Mouse (Mus musculus) hindbrain, embryonic 12.5 days (tissue): Measurements from ENCODE around the gene Gm10644. TPM values are rescaled to one million over a fixed set of nuclear protein-coding genes. Genes with fewer than 3 reads are reported as not detected.
A peak's percentile ranks its signal among the peaks of the same experiment; 100 is the strongest.

Experiments
- ATAC-seq: fragments of 200-750 bp; cut with Nextera tagmentation; 2 replicates; pipeline ENCODE4 v1.8.0; 2017; ENCODE audit warnings: moderate TSS enrichment; ENCODE audit not compliant: low FRiP score
- H3K27ac ChIP-seq: fragments of 300-500 bp; sonication (generic); 2 replicates; pipeline ENCODE4 v1.5.1; 2016; ENCODE audit warnings: mild to moderate bottlenecking
- H3K27me3 ChIP-seq: fragments of 300-500 bp; sonication (generic); 2 replicates; pipeline ENCODE4 v1.6.1; 2016; ENCODE audit warnings: mild to moderate bottlenecking
- H3K36me3 ChIP-seq: fragments of 300-500 bp; sonication (generic); 2 replicates; pipeline ENCODE4 v1.6.1; 2016; ENCODE audit warnings: mild to moderate bottlenecking
- H3K4me1 ChIP-seq: fragments of 300-500 bp; sonication (generic); 2 replicates; pipeline ENCODE4 v1.6.1; 2016
- H3K4me2 ChIP-seq: fragments of 300-500 bp; sonication (generic); replicated peaks from 2 replicates; pipeline ENCODE4 v1.6.1; 2016; ENCODE audit warnings: mild to moderate bottlenecking
- H3K4me3 ChIP-seq: fragments of 300-500 bp; sonication (generic); 2 replicates; pipeline ENCODE4 v1.5.1; 2016; ENCODE audit warnings: mild to moderate bottlenecking
- H3K9ac ChIP-seq: fragments of 300-500 bp; sonication (generic); 2 replicates; pipeline ENCODE4 v1.6.1; 2016; ENCODE audit warnings: mild to moderate bottlenecking, moderate library complexity
- H3K9me3 ChIP-seq: fragments of 300-500 bp; sonication (generic); replicated peaks from 2 replicates; pipeline ENCODE4 v1.6.1; 2016; ENCODE audit warnings: mild to moderate bottlenecking
- WGBS: fragments of 180-500 bp; shearing (Covaris S2); methylation state at CpG from one replicate; pipeline ENCODE4 v1.1.7; 2016; 5-methylcytosine and 5-hydroxymethylcytosine counted together
- microRNA-seq: library from miRNA; unstranded; fragments of <30 nt; microRNA quantifications from one replicate; pipeline ENCODE4, GENCODE M21; 2017
- polyA plus RNA-seq: library from polyadenylated mRNA; unstranded; fragments of >200 nt; fragmentation: Nextera tagmentation; extraction: Ambion mirVana; gene quantifications from 2 replicates; pipeline ENCODE4 v1.2.1, GENCODE M21; 2016

Gene Gm10644
- polyA plus RNA-seq, 1 experiment from 2014 or later = 1.0 TPM

DNA sequence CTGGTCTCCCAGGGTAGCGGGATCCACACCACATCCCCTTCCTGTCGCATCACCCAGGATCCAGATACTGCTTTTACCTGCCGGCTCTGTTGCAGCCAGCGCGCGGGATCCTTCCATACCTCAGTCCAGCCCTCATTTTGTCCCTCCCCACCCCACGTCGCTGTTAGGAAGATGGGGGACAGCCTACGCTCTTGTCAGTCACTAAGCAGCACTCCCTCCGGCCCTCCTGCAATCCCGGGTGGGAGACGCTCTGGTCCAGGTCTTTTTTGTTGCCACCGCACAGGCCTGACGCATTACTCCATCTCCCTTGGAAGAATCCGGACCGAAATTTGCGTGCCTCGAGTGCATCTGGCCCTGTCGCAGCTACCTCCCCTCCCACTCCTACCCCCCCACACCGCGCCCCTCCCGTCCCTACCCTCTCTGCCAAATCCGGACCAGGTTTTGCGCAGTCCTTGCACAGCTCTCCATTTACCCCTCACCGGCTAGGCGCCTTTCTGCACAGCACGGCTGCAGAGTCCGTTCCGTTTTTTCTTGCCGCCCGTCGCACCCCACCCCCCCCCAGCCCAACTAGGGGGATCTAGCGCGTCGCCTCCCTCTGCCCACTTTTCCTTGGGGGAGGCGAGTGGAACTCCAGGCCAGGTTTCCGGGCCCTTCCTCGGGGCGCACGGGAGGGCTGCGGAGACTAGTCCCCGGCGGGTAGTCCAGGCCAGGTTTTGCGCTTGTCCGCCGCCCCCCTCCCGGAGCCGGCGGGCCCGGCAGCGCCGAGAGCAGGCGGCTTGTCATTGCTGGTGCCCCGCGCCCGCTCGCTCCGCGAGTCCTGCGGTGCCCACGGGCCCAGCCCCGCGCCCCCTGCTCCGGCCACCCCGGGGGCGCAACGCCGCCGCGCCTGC, 55.4 kb downstream of the Gm10644 start, which contains the start of gene Adgrl1:
Gene Adgrl1 (plus strand): TSS at position 743 of the 890 bp plus-strand sequence.
- peak within 1 kb of the TSS; percentile 77 for H3K4me2 ChIP-seq
- under 1% methylated on average over 70 of the region's 70 CpGs for WGBS
- H3K36me3 ChIP-seq = no peaks in the 10 kb centered on the region
- H3K9me3 ChIP-seq = no peaks in the 10 kb centered on the region
- peaks cover 17% of the 10 kb centered on the region for H3K27me3 ChIP-seq
- peak; percentile 91 for ATAC-seq
- peak within 1 kb of the TSS; percentile 97 for H3K9ac ChIP-seq
- peak within 1 kb of the TSS; percentile 99 for H3K27ac ChIP-seq
- H3K4me3 ChIP-seq = peak within 1 kb of the TSS; percentile 92
- peaks cover 53% of the 10 kb centered on the region for H3K4me1 ChIP-seq

DNA sequence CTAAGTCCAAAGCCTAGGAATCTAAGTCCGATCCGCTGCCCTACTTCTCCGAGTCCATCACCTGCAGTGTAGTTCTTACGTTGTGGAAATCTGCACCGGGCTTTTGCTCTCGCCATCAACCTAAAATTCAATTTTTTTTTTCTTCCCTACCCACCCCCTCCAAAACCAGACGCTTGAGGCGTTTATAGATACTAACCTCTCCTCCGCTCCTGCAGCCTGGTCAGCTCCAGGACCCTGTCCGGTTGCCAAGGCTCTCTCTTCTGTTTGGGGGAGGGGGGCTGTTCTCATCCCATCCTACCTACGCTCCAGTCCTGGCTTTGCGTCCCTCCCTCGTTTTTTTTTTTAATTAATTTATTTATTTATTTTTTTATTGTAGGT, 56.0 kb downstream of the Gm10644 start:
- H3K36me3 ChIP-seq = no peaks in the 10 kb centered on the region
- peaks cover 47% of the 10 kb centered on the region for H3K4me1 ChIP-seq
- 0% methylated on average over 13 of the region's 13 CpGs for WGBS
- H3K9me3 ChIP-seq = no peaks in the 10 kb centered on the region
- peak overlapping the region; percentile 99 for H3K27ac ChIP-seq
- H3K4me2 ChIP-seq = peak overlapping the region; percentile 77
- peak overlapping the region; percentile 97 for H3K9ac ChIP-seq
- no peak for ATAC-seq
- H3K27me3 ChIP-seq = peaks cover 24% of the 10 kb centered on the region
- peak overlapping the region; percentile 92 for H3K4me3 ChIP-seq

DNA sequence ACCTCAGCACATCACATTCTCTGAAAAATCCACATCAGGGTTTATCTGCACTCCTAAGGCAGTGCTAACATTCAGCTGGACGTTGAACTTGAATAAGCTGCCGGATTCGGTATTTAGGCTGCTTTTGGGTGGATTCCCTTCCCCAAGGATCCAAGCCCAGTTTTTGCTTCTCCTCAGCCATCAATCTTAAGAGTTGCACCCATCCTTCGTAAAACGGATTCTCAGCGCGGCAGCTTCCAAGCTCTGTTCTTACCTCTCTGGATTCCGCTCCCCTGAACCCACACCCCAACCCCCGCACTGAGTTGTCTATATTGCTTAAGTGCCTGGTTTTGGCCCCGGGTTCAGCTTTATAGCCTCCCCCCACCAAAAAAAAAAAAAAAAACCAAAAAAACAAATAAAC, 56.5 kb downstream of the Gm10644 start:
- Histone ChIP-seq H3K4me2 (peak overlapping the region; percentile 77), H3K4me3 (peak overlapping the region; percentile 92), H3K9ac (no peak overlapping the region), H3K36me3 (no peaks in the 10 kb centered on the region), H3K9me3 (no peaks in the 10 kb centered on the region), H3K4me1 (peaks cover 42% of the 10 kb centered on the region), H3K27me3 (peaks cover 26% of the 10 kb centered on the region), H3K27ac (peak overlapping the region; percentile 99)
- 4% methylated on average over 10 of the region's 10 CpGs for WGBS
- ATAC-seq = no peak

DNA sequence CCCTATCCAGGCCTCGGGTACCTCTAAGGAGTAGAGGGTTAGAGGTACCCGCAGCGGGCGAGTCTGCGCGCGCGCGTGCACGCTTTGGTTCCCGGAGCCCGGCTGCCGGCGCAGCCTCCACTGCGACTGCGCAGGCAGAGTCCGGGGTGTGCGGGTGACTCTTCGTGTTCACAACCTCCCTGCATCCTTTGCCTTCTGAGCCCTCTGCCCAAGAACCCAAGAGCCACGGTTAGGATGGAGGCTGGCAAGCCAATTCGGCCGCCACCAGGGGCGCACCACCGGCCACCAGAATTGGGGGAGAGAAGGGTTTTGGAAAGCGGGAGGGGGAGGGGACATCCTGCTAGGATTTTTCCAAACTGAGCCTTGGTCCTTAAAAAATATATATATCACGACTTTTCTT, 57.8 kb downstream of the Gm10644 start:
- no peak for ATAC-seq
- Histone ChIP-seq H3K9ac (peak overlapping the region; percentile 52), H3K4me3 (peak overlapping the region; percentile 20), H3K4me1 (peaks cover 29% of the 10 kb centered on the region), H3K36me3 (no peaks in the 10 kb centered on the region), H3K4me2 (peak overlapping the region; percentile 52), H3K27me3 (peaks cover 26% of the 10 kb centered on the region), H3K27ac (no peak overlapping the region; the same call in 1 of the 2 replicates), H3K9me3 (no peaks in the 10 kb centered on the region)
- 2% methylated on average over 26 of the region's 26 CpGs for WGBS

DNA sequence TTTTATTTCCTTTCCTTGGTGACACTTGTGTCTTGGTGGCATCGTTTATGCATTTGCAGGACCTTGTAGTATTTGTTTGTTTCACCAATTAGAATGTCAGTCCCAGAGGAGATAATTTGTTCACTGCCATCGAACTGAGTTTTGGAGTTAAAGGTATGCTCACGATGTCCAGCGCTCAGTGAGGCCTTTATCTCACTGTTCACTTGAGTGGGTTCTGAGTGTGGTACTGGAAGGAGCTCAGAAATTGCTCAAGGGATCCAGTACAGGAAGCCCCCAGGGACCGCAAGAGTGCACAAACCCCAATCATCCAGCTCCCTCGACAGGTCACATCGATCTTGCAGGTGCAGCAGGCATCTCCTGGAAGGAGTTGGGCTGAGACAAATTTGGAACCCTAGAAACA, 58.5 kb downstream of the Gm10644 start:
- no peaks in the 10 kb centered on the region for H3K9me3 ChIP-seq
- no peak overlapping the region for H3K9ac ChIP-seq
- peaks cover 22% of the 10 kb centered on the region for H3K4me1 ChIP-seq
- H3K27ac ChIP-seq = no peak overlapping the region
- no peak overlapping the region for H3K4me3 ChIP-seq
- H3K4me2 ChIP-seq = no peak overlapping the region
- no peaks in the 10 kb centered on the region for H3K36me3 ChIP-seq
- WGBS = 84% methylated on average over 7 of the region's 7 CpGs
- ATAC-seq = no peak
- H3K27me3 ChIP-seq = peaks cover 26% of the 10 kb centered on the region

DNA sequence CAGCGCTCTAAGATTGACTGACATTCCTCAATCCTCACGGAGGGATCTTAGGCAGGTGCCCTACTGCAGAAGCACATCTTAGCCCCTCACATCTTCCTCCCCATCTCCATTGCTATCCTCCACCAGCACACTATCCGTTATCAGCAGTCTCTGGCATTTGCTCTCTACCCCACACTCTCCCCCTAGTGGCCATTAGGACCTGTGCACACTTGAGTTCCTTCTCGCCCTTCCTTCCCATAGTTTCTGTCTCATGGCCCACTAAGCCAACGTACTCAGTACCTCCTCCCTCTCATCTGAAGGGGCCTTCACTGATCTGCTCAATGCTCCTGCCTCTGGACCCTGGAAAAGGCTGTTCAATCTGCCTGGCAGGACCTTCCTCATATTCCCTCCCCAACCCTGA, 59.1 kb downstream of the Gm10644 start:
- 4% methylated on average over 5 of the region's 5 CpGs for WGBS
- H3K4me3 ChIP-seq = no peak overlapping the region

DNA sequence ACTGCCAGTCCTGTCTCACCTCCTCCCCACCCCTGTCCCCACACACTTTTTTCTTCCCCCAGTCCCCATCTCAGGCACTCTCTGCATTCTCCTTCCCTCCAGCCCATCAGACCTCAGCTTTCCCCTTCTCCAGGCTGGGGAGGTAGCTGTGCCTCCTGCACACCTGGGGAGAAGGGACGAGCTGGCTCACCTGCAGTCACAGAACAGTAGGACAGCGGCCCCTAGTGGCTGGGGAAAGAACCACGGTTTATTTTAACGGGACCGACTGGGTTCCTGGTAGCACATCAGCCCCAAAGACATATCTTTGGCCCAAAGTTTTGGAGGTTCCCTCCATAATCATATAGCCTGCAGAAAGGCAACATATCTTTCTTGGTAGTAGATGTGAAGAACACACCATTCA, 61.1 kb downstream of the Gm10644 start:
- no peaks in the 10 kb centered on the region for H3K9me3 ChIP-seq
- WGBS = 2% methylated on average over 5 of the region's 5 CpGs
- no peak for ATAC-seq

More for the DNA sequence above, 59.1 kb downstream of the Gm10644 start:
- Histone ChIP-seq H3K4me1 (peaks cover 19% of the 10 kb centered on the region), H3K9me3 (no peaks in the 10 kb centered on the region), H3K36me3 (no peaks in the 10 kb centered on the region), H3K9ac (no peak overlapping the region), H3K4me2 (no peak overlapping the region), H3K27ac (no peak overlapping the region), H3K27me3 (peaks cover 26% of the 10 kb centered on the region)
- ATAC-seq = no peak

DNA sequence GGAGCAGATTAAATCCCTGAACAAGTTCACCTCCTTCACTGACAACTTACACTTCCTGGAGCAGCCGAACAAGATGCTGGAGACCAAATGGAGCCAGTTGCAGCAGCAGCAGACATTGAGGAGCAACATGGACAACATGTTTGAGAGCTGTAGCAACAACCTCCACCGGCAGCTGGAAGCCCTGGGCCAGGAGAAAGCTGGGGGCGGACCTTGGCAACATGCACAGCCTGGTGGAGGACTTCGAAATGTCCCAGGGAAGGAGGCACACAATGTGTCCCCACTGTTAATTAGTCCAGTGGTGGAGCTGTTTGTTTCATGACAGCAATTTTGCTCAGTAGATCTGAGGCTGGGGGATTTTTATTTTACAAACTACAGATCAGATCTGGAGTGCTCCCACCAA, 62.9 kb downstream of the Gm10644 start:
- Histone ChIP-seq H3K27ac (no peak overlapping the region), H3K4me3 (no peak overlapping the region)
- 68% methylated on average over 4 of the region's 4 CpGs for WGBS

More for the DNA sequence above, 61.1 kb downstream of the Gm10644 start:
- H3K9ac ChIP-seq = no peak overlapping the region
- peaks cover 26% of the 10 kb centered on the region for H3K27me3 ChIP-seq
- H3K36me3 ChIP-seq = no peaks in the 10 kb centered on the region
- H3K4me3 ChIP-seq = no peak overlapping the region
- peaks cover 19% of the 10 kb centered on the region for H3K4me1 ChIP-seq
- no peak overlapping the region for H3K4me2 ChIP-seq
- no peak overlapping the region for H3K27ac ChIP-seq

DNA sequence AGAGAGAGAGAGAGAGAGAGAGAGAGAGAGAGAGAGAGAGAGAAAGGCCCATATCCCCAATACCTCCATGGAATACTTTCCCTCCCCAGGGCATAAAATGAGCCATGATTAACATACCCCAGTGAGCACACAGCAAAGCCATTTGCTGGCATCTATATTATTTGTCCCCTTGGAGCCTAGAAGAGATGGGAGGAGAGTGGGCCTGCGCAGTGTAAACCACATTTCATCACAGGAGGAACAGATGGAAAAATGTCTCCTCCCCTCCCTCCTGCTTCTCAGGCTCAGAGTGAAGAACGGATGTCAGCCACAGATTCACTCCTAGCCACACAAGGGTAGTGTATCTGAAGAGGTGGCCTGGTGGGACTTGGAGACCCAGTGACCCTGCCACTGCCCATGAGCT, 66.6 kb downstream of the Gm10644 start:
- Histone ChIP-seq H3K36me3 (no peaks in the 10 kb centered on the region), H3K9me3 (no peaks in the 10 kb centered on the region), H3K4me2 (no peak overlapping the region), H3K9ac (no peak overlapping the region), H3K27ac (no peak overlapping the region), H3K4me1 (no peaks in the 10 kb centered on the region), H3K4me3 (no peak overlapping the region), H3K27me3 (no peaks in the 10 kb centered on the region)
- WGBS = 77% methylated on average over 2 of the region's 2 CpGs
- ATAC-seq = no peak

More for the DNA sequence above, 62.9 kb downstream of the Gm10644 start:
- Histone ChIP-seq H3K9ac (no peak overlapping the region), H3K36me3 (no peaks in the 10 kb centered on the region), H3K4me1 (peaks cover 5% of the 10 kb centered on the region; the same call in 1 of the 2 replicates), H3K9me3 (no peaks in the 10 kb centered on the region), H3K4me2 (no peak overlapping the region), H3K27me3 (peaks cover 26% of the 10 kb centered on the region)
- ATAC-seq = no peak

Small RNA genes lying within 50 kb of the gene (microRNA-seq; reads per million reads assigned to microRNA genes)
- gene Gm44330 (not detected), gene Gm44450 (not detected)

Other genes with a start within 250 kb of the Gm10644 start
- gene Ddx39, start 240.0 kb downstream of the Gm10644 start, polyA plus RNA-seq = 119 and 135 TPM in 2 replicates
- gene Adgre5, start 213.9 kb downstream of the Gm10644 start, polyA plus RNA-seq = 18.9 and 19.8 TPM in 2 replicates
- 38.7 and 41.5 TPM in 2 replicates for gene Adgrl1, start 55.1 kb downstream of the Gm10644 start, polyA plus RNA-seq
- gene Asf1b, start 302 bp upstream of the Gm10644 start, polyA plus RNA-seq = 37.6 and 40.9 TPM in 2 replicates
- gene Prkaca, start 17.8 kb upstream of the Gm10644 start, polyA plus RNA-seq = 201 and 213 TPM in 2 replicates
- gene Samd1, start 42.5 kb upstream of the Gm10644 start, polyA plus RNA-seq = 8.5 and 9.8 TPM in 2 replicates
- gene 1700067K01Rik, start 46.3 kb upstream of the Gm10644 start, polyA plus RNA-seq = 0.89 and 1.5 TPM in 2 replicates
- gene 2210011C24Rik, start 57.0 kb upstream of the Gm10644 start, polyA plus RNA-seq = not detected in 2 replicates
- gene Palm3, start 66.3 kb upstream of the Gm10644 start, polyA plus RNA-seq = 8.6 and 10.9 TPM in 2 replicates
- gene Il27ra, start 87.4 kb upstream of the Gm10644 start, polyA plus RNA-seq = 0.14 and 0.33 TPM in 2 replicates
- gene Rln3, start 89.8 kb upstream of the Gm10644 start, polyA plus RNA-seq = not detected in 2 replicates
- 2.1 and 3.0 TPM in 2 replicates for gene Gm10643, start 109.9 kb upstream of the Gm10644 start, polyA plus RNA-seq
- 8.9 and 9.4 TPM in 2 replicates for gene Rfx1, start 111.6 kb upstream of the Gm10644 start, polyA plus RNA-seq
- gene Dcaf15, start 149.6 kb upstream of the Gm10644 start, polyA plus RNA-seq = 16.4 and 19.7 TPM in 2 replicates
- 0.39 and 0.50 TPM in 2 replicates for gene Podnl1, start 170.8 kb upstream of the Gm10644 start, polyA plus RNA-seq
- gene Cc2d1a, start 192.7 kb upstream of the Gm10644 start, polyA plus RNA-seq = 21.6 and 21.7 TPM in 2 replicates
- 1.6 and 1.9 TPM in 2 replicates for gene 4930432K21Rik, start 192.8 kb upstream of the Gm10644 start, polyA plus RNA-seq
- gene Nanos3, start 230.0 kb upstream of the Gm10644 start, polyA plus RNA-seq = 5.8 and 7.2 TPM in 2 replicates